Mouse (Mus musculus) ovary, postnatal 14 days (tissue): ENCODE results near the gene Mmp17.
A peak's percentile ranks its signal among the peaks of the same experiment; 100 is the strongest.

Experiments
- DNase-seq: peaks from one replicate; pipeline ENCODE4 v3.0.0; 2022; ENCODE audit warnings: low spot score

Mmp17 gene

DNA sequence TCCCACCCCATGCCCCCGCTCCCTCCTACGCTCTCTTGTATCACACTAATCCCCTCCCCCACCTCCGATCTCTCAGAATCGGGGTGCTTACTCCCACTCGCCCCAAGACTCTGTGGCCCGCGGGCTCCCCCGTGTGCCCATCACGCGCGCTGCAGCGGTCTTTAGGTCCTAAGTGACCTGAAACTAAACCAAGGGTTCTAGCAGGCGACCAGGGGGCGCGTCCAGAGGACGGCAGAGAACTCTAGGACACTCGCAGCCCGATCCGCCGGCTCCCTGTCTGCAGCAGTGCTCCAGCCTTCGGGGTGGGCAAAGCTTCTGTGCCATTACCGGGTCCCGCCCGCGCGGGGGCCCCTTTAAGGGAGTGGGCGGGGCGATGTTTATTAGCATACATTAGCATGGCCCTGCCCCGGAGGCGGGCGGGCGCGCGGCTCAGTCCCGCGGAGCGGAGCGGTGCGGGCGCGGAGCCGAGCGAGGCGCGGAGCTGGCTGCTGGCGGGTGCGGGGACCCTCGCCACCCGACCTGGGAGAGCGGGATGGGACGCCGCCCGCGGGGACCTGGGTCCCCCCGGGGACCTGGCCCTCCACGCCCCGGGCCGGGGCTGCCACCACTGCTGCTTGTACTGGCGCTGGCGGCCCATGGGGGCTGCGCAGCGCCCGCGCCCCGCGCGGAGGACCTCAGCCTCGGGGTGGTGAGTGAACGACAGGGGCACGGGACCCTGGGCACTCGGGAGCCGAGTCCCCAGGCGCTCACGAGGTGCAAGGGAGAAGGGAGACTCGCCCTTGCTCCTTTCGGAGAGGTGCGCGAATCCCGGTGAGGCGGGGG lies at the start of gene Mmp17:
Gene Mmp17 (plus strand): TSS at position 409 of the 822 bp plus-strand sequence.
- DNase-seq = peak; percentile 76

DNA sequence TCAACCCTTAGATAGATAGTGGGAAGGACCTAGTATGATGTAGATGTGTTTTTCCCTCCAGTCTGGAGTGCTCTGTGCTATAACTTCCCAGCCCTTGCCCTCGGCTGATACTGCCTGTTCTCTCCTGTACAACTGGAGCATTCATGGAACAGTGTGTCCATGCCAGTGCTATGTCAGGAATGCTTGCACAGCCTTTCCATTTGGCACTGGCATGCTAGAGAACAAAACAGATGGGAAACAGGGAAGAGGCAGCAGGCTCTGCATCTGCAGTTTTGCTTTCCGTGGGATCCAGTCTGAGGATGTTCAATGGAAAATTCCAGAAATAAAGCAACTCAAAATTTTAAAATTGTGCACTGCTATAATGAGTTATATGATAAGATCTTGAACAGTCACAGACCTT lies 49.5 kb upstream of the Mmp17 start:
- DNase-seq = no peak

DNA sequence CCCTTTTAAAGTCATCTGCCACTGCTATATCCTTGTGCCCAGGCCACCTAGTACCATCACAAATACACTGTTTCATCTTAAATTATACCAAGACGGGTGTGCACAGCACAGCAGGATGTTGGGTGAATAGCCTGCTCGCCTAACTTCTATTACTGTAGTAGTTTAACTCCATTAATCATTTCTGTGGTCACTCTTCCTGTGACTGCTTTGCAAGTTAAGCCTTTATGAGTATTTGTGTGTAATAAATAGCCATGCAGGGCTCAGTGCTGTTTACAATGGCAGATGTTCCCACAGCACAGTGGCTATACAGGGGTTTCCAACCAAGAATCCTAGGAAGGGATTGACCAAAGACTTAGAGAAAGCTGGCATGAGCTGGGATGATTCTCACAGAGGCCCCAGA lies 48.9 kb upstream of the Mmp17 start:
- no peak for DNase-seq

DNA sequence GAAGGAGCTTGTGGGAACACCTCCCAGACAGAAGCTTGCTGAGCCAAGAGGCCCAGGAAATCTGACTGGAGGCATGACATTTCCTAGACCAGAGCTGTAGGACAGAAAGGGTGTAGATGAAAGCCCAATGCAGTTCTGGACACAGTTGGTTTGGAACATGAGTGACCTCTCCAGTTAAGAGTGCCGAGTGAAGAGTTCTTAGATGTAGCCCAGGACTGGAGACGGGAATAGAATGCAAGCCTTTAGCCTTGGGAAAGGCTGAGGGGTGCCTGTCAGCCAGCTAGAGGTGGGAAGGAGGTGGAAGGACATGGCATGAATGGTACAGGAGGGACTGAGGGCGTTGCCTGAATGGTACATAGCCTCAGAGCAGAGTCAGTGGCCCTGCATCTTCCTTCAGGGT lies 48.5 kb upstream of the Mmp17 start:
- DNase-seq = no peak

DNA sequence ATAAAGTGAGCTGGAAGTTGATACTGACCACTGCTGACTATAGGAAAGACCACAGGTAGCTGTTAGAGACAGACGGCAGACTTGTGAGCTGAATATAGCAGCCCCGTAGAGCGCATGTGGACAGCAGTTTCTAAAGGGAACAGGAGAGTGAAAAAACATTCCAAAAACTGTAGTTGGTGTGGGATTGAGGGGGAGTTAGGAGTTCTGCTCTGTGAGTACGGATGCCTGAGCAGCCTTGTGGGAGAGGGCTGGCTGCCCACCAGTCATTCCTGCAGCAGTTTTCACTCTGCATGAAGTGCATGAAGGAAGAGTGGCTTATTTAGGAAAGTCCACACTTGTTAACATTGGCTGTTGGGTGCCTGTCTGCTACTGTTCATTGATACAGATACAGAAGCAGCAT lies 45.1 kb upstream of the Mmp17 start:
- no peak for DNase-seq

DNA sequence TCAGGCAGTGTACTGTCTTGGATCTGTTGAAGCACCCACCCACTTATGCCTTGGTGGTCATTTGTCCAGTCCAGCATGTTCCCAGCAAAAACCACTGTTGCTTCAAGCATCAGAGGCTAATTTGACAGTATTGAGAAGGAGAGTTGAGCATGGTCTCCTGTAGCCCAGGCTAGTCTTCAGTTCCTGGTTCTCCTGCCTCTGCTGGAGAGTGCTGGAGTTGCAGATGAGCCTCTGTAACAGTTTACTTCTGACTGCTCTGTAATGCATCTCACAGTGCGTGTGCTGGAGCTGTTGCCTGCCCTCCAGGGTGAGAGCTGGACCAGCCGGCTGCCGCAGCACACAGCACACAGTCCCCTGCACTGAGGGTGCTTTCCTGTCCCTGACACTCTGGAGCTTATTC lies 41.7 kb upstream of the Mmp17 start:
- DNase-seq = no peak

DNA sequence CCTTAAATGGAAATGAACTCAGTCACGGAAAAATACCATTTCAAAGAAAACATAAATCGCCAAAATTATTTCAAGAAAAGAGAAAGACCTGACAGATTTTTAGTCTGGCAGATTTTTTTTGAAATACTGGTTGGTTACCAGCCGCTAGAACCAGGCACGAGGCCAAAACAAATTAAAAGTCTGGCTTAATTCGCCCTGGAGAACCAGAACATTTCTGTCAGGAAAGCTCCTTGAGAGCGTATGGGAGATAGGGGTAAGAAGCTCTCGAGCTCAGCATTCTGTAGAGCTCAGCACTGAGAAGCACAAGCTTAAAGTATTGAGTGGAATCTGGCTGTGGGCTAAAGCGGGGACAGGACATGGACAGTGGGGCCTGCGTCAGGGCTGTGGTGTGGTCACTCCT lies 38.2 kb upstream of the Mmp17 start:
- DNase-seq = no peak

DNA sequence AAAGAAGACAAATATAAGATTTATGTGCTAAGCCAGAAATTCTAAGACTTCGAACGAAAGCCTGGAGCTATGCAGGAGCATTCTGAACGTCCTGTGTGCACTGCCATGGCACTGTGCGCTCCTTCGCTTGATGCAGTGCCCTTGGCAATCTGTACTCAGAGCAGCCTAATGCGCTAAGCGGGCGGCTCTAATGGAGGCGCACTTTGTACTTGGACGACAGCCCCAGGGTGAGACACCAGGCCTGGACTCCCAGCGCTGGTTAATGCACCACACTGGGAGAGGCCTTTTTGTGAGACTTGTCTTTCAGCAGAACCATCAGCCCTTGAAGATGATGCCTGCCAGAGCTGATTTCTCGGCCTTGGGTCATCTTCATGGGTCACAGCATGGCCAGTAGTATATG lies 34.3 kb upstream of the Mmp17 start:
- no peak for DNase-seq

DNA sequence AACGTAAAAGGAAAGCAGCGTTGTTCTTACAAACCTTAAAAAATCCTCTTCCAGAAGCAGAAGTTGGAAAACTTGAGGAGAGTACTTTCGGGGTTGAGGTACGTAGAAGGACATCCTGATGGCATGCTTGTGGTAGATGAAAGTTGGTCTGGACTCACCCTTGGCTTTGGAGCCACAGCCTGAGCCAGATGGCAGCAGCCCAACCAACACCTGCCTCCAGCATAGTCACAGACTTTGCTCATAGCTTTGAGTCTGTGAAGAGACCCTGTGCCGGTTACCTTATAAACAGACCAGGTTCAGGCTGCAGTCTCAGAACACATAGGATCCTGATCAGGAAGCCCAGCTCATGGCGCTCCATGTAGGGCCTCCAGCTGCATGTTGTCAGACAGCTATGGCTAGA lies 33.2 kb upstream of the Mmp17 start:
- DNase-seq = no peak

DNA sequence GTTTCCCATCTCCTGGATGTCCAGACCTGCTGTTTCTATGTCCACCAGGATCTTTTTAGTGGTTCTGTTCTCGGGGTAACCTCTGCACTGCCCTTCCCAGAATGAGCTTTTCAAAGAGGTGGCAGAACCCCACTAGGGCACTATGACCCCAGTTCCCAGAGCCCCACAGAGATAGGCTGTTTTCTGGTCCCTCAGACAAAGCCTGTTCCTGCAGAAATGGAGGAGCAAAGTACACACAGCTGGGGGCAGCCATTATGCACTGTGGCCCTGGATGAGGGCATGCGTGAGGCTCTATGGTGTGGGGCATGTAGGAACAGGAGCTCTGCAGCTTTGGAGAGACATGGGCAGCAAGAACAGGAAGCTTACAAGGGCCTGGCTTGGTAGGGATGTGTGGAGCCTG lies 32.0 kb upstream of the Mmp17 start:
- no peak for DNase-seq

DNA sequence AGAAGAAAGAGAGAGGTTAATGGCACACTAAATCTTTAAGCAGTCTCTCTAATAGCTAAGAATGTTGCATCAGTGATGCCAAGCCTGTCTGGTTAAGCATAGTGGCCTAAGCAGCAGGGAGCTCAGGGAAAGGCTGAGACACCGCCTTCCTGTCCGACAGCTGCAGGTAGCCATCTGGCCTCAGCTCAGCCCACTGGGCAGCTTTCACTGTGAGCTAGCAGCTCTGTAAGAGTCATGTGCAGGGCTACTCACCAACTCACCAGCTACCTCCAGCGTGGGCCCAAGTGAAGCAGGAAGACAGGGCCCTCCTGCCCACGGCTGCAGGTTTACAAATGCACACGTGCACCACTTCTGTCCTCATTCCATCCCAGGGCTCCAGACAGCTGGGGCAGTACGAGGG lies 30.3 kb upstream of the Mmp17 start:
- no peak for DNase-seq

DNA sequence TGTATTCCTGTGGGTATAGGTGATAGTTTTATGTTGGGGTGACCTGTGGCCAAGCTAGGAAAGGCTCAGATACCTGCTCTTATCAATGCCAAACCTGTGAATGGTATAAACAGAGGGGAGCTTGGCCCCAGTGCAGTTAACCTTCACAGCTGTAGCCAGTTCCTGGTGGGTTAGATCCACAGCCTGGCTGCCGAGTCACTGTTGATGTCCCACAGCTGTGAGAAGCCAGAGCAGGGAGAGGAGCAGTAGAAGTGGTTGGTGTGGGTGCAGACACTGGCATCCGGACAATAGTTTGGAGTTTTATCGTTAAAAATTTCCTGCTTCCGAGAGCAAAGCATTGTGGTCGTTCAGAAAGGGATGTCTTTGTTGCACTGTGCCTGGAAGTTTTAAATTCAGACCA lies 25.4 kb upstream of the Mmp17 start:
- DNase-seq = no peak

DNA sequence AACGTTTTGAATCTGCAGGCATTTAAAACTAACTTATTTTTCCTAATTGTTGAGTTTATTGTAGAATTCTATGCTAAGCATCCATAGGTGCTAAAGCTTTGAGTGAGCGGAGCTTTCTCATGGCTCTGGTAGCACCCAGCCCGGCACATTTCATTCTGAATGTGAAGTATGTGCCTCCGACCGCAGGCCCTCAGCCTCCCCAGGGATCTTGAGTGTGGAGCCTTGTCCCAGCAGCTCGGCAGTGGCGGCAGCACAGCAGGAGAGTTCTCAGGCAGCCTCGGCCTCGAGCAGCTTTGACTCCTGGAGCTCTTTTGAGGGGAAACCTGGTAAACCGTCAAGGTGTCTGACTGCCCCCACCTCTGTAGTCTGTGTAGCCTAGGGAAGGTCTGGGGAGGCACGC lies 24.7 kb upstream of the Mmp17 start:
- no peak for DNase-seq

DNA sequence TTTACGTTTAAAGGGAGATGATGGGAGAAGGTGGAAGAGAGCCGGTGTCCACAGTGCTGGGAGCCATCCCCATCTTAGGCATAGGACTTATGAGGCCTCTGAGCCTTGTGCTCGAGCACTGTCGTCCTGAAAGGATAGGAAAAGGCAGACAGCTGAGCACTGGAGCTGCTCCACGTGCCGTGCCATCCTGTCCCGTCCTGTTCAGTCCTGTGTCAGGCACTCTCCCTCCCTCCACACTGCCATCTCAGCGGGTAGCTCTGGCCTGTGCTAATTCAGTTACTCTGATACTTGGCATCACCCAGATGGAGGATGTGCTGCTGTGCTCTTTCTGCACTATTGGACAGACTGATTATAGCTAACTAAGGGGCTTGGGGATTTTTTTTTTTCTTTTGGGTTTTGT lies 21.6 kb upstream of the Mmp17 start:
- DNase-seq = no peak

DNA sequence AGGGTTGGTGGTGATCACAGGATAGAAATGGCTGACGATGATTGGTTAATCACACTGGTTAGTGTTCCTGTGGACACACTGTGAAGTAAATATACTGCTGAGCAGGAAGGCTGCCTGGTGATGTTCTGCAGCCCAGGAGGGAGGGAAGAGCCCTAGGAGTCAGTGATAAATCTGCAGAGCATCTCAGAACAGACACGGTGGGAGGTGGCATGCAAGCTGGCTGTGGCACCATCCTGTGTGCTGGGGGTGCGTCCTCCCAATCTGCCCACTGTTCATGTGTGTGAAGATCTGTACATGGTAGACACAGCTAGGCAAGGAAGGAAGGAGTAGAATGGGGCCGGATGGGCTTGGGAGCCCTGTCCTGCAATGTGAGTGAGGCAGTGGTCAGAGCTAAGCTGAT lies 15.4 kb upstream of the Mmp17 start:
- DNase-seq = no peak

DNA sequence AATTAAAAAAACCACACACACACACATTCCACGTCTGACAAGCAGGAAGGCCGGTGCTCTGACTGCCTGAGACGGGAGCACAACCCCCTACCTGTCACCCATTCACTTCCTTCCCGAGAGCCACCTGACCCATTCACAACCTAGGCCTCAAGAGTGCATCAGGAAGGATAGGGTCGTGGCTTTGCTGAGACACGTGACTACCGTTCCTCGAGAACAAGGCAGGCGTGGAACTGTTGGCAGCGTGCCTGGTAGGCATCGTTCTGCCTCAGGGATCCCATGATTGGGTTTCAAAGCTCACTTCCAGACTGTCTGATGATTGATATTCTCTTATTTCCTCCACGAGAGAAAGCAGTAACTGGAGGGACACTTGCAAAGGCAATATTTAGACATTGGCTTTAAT lies 5.8 kb upstream of the Mmp17 start:
- no peak for DNase-seq

DNA sequence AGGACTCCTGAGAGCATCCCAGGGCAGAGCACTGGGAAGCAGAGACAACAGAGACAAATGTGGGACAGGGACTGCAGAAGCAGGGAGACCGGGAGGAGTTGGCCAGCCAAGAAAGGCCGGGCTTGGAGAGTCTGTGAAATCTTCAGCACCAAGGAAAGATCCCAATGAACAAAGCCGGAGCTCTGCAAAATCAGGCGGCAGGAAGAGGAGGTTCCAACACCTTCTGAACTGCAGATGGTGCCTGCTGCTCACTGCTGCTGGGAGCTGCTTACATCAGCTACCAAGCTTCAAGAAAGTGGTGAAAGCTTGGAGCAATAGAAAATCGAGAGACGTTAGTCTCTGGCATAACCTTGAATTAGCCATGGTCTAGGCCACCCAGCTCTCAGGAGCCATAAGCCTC lies 3.9 kb upstream of the Mmp17 start:
- DNase-seq = no peak

DNA sequence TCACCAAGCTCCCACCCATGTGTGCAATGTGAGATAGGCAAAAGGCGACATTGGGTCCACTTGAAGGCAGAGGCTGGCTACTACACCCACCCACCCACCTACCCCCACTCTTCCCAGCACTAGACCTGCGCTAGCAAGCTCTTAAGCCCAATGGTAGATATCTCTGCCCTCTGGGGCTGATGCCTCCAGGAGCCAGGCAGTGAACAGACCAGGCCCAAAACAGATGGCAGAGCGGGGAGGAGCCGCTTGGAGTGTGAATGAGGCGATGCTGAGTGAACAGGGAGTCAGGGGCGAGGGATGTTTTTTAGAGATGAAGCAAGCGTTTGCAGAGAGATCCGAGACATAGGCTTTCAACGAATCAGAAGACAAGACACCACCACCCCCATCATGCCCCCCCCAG lies 3.4 kb upstream of the Mmp17 start:
- no peak for DNase-seq

DNA sequence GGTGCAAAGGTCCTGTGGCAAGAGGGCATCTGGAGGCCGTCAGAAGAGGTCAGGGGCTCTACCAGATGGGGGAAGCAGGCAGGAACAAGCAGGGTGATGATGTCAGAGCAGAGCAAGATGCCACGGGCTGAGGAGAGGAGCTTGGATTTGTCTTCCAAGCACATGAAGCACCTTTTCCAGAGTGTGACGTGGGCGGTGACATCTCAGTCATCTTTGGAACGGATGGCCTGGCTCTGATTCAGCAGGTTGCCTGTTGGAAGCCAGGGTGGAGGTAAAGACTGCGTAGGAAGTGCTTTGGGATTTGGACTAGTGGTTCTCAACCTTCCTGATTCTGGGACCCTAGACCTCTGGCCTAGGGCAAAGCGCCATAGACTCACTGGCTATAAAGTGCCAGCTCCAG lies 3.0 kb upstream of the Mmp17 start:
- no peak for DNase-seq

DNA sequence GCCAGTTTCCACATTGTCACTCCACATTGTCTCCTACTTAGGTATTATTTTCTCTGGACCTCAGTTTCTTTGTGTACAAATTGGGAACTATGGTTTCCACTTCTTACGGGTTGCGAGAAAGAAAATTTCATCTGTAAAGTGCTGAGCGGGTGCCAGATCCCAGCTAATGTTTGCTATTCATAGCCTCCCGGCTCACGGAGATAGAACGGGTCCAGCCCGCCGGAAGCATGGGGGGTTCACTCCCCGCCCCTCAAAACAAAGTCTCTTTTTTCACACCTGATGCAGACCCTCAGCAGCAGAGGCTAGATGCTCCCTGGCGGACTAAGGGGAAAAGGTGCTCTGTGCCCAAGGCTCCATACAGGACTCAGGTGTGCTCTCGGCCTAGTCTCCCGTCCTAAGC lies 638 bp upstream of the Mmp17 start:
- DNase-seq = no peak

DNA sequence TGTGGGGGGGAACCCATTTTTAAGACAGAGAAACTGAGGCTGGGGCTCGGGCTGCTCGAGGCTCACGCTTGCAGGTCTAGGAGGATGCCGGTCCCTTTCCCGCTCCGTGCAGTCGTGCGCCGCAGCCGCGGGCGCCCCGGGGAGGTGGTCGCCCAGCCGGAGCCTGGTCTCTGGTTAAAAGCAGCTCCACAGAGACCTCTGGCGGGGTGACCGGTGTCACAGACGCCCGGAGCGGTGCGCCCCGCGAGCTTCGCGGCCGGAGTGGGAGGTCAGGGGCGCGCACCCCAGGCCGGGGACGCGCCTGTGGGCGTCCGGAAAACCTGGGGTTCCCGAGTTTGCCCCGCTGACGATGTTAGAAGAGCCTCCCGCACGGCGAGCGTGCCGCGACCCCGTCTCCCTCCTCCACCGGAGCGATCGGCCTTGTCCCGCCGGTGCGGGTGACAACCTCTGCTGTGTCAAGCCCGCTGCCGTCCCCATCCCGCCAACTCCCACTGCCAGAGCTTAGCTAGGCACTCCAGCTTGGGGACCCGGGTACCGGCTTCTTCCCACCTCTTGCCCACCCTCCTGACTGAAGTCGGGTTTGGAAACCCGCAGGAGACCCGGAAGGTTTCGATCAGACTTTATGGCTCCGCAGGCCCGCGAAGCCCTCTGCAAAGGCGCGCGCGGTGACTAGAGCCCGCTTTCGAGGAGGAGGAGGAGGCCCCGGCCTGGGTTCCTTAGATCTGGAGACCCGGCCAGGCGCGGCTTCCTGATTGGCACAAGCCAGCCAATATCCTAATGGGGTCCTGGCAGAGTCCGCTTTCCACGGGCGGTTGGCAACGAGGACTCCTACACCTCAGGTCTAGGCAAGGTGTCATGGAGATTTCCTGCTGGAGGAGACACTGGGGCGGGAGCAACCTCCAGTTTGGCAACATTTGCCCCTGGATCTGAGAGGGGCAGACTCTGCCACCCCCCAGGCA lies 893 bp downstream of the Mmp17 start:
- DNase-seq = no peak

DNA sequence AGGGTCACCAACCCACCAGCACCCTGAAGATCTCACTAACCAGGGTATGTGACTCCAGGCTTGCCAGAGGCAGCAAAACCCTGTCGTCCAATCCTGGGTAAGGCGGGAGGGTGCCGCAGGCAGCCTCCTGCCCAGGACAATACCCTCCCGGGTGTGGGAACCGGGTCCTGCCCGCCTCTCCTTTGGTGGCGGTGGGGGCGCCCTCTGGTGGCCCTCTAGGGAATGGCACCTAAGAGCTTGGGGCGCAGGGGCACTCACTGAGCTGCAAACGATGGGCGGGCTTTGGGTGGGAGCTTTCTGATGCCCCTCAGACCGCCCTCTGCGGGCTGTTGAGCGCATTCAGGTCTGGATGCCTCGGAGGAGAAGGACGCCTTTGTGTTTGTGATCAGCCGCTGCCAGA lies 2.0 kb downstream of the Mmp17 start:
- peak; percentile 81 for DNase-seq

DNA sequence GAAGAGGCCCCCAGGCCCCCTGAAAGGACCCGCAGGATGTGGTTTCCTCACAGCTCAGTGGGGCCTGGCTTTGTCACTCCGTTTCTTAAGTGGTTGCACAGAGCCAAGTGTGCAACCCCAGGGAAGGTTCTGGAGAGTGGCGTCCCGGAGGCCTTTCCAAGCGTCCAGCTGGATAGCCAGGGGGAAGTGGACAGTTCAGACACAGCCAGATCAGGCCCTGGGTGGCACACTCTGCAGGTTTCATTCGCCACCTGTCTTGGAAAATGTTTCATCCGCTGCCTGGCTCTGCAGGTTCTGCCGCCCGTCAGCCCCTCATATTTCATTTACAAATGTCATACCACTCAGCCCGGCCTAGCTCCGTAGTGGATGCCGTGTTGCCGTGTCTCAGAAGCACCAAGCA lies 2.5 kb downstream of the Mmp17 start:
- no peak for DNase-seq
